Mouse (Mus musculus) spleen, postnatal 0 days (tissue): ENCODE data around the gene Pramef17. TPM values are rescaled to one million over a fixed set of nuclear protein-coding genes. Genes with fewer than 3 reads are reported as not detected.

Experiments used
- polyA plus RNA-seq: library from polyadenylated mRNA; unstranded; fragments of >200 nt; fragmentation: Nextera tagmentation; extraction: Ambion mirVana; gene quantifications from 2 replicates; pipeline ENCODE4 v1.2.1, GENCODE M21; 2015

Gene Pramef17
- not detected in 2 replicates for polyA plus RNA-seq

DNA sequence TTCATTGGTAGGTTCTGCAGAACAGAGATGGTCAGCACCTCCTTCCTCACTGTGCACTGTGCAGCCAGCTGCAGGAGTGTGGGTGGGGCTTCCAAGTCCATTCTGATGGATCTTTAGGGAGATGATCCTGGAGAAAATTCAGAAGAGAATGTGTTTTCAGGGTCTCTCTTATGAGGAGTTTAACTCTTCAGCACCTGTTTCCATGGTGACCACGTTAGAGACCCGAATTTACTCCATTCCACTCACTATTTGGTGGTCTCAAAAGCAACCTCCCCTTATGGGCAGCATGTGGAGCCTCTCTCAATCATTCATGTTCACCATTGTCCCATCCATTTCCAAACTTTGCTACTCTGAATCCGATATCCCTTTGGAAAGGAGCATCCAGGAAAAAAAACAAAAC is at the start of gene Pramef17:
Gene Pramef17, minus strand, starts transcription at position 101 of the 400 bp plus-strand sequence.

DNA sequence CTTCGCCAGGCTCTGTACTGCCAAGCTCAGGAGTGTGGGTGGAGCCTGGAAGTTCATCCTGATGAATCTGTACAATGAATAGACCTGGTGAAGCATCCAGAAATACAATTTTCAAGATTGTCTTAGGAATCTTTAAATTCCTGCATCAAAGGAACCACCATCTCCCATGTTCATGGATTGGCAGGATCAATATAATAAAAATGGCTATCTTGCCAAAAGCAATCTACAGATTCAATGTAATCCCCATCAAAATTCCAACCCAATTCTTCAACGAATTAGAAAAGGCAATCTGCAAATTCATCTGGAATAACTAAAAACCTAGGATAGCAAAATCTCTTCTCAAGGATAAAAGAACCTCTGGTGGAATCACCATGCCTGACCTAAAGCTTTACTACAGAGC is 27.3 kb downstream of the Pramef17 start, which contains the start of gene Gm13101:
Gene Gm13101, minus strand, starts transcription at position 101 of the 400 bp plus-strand sequence.

DNA sequence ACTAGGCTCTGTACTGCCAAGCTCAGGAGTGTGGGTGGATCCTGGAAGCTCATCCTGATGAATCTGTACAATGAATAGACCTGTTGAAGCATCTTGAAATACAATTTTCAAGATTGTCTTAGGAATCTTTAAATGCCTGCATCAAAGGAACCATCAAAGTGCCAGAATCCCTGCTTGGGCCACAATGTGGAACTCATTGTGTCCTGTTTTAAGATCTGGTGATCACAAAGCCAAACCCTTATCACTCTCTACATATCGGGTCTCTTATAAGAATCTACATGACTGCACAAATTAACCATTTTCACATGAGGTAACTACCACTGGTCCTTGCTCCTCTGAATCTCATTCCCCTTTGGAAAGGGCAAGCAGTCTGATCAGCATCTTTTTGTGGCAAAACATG is 43.3 kb downstream of the Pramef17 start, which contains the start of gene Pramef25:
Gene Pramef25, minus strand, starts transcription at position 101 of the 400 bp plus-strand sequence.

Other genes with a start within 250 kb of the Pramef17 start
- gene Gm13023, start 205.0 kb downstream of the Pramef17 start, polyA plus RNA-seq = not detected in 2 replicates
- gene Gm13084, start 178.3 kb downstream of the Pramef17 start, polyA plus RNA-seq = not detected in 2 replicates
- not detected in 2 replicates for gene Gm13103, start 147.9 kb downstream of the Pramef17 start, polyA plus RNA-seq
- not detected in 2 replicates for gene Pramef6, start 94.0 kb downstream of the Pramef17 start, polyA plus RNA-seq
- gene Pramef25, start 43.4 kb downstream of the Pramef17 start, polyA plus RNA-seq = not detected in 2 replicates
- gene Gm13101, start 27.4 kb downstream of the Pramef17 start, polyA plus RNA-seq = not detected in 2 replicates
- gene Pramel4, start 64.8 kb upstream of the Pramef17 start, polyA plus RNA-seq = not detected in 2 replicates
- gene Gm13102, start 112.1 kb upstream of the Pramef17 start, polyA plus RNA-seq = not detected in 2 replicates
- not detected in 2 replicates for gene Oog3, start 168.3 kb upstream of the Pramef17 start, polyA plus RNA-seq
- gene Oog2, start 196.3 kb upstream of the Pramef17 start, polyA plus RNA-seq = not detected in 2 replicates
- gene C87977, start 218.9 kb upstream of the Pramef17 start, polyA plus RNA-seq = not detected in 2 replicates